Comparison of ENCODE assay signal across 20 mouse cellular contexts in genomic region chr4:35221903-35222302, GRCm38 (mm10). TPM values are rescaled to one million over a fixed set of nuclear protein-coding genes. Genes with fewer than 3 reads are reported as not detected.
DNase-seq lines count a peak whose midpoint lies in the region; ATAC-seq and TF ChIP-seq lines count a peak whose summit lies in the region.
"Had no signal": no experiment of that assay in that cellular context is flagged by ENCODE, and none has a peak within 500 bp of the region (broad histone marks: within the 10 kb centered on the region; RNA-seq: fewer than 3 reads in every experiment).

No protein-coding gene starts in this region.

- TF ChIP-seq RAD21 in MEL (IDR thresholded peaks at IDR 0.05; ENCODE audit: low read depth, low read length), result no peak

- no peak for TF ChIP-seq CTCF in kidney, postnatal 0 days (IDR thresholded peaks at IDR 0.05; ENCODE audit: low read depth)
- TF ChIP-seq CTCF in MEL (IDR thresholded peaks at IDR 0.05 in 2 of 3, conservative IDR thresholded peaks at IDR 0.05 in 1 of 3; ENCODE audit: control insufficient read depth in 1 of 3, insufficient read depth in 1 of 3, low read depth in 2 of 3, low read length in 3 of 3, poor library complexity in 1 of 3, severe bottlenecking in 1 of 3), result peak in 2 of 3 experiments; percentile 4 to 9; a peak in 2 of 6 replicates
- TF ChIP-seq CTCF in stomach, postnatal 0 days (IDR thresholded peaks at IDR 0.05; ENCODE audit: low read depth), result no peak

- H3K27me3 ChIP-seq in kidney, postnatal 0 days (ENCODE audit: insufficient read depth, low read length), result no peaks in the 10 kb centered on the region
- no peaks in the 10 kb centered on the region for H3K27me3 ChIP-seq in kidney, embryonic 16.5 days (ENCODE audit: insufficient read depth, low read length)
- H3K27me3 ChIP-seq in MEL (ENCODE audit: control insufficient read depth in 1 of 2, insufficient read depth in 2 of 2, low read length in 2 of 2), result no peaks in the 10 kb centered on the region
- no peaks in the 10 kb centered on the region for H3K27me3 ChIP-seq in stomach, postnatal 0 days (ENCODE audit: control insufficient read depth, insufficient read depth, low read length)
- no peaks in the 10 kb centered on the region for H3K27me3 ChIP-seq in forebrain, embryonic 14.5 days (replicated peaks; ENCODE audit: control insufficient read depth, insufficient read depth, low read length)
- H3K27me3 ChIP-seq: embryonic facial prominence, embryonic 12.5 days; kidney, embryonic 15.5 days; liver, embryonic 13.5 days had no signal

- WGBS in kidney, postnatal 0 days, result 51% methylated on average over 4 of the region's 4 CpGs
- WGBS in kidney, embryonic 16.5 days, result 58% methylated on average over 4 of the region's 4 CpGs
- WGBS in stomach, postnatal 0 days, result 66% methylated on average over 4 of the region's 4 CpGs
- 46% methylated on average over 4 of the region's 4 CpGs for WGBS in forebrain, embryonic 14.5 days

- H3K9me3 ChIP-seq in kidney, postnatal 0 days (replicated peaks; ENCODE audit: low read length), result no peaks in the 10 kb centered on the region
- no peaks in the 10 kb centered on the region for H3K9me3 ChIP-seq in kidney, embryonic 16.5 days (ENCODE audit: low read length)
- no peaks in the 10 kb centered on the region for H3K9me3 ChIP-seq in MEL (replicated peaks; ENCODE audit: insufficient read depth, low read length)
- H3K9me3 ChIP-seq in stomach, postnatal 0 days (ENCODE audit: control insufficient read depth, low read length), result no peaks in the 10 kb centered on the region
- no peaks in the 10 kb centered on the region for H3K9me3 ChIP-seq in forebrain, embryonic 14.5 days (replicated peaks; ENCODE audit: control insufficient read depth, low read length)
- H3K9me3 ChIP-seq: embryonic facial prominence, embryonic 12.5 days; kidney, embryonic 15.5 days; liver, embryonic 13.5 days had no signal

- H3K4me2 ChIP-seq in kidney, postnatal 0 days (ENCODE audit: low read length), result no peak overlapping the region
- H3K4me2 ChIP-seq in kidney, embryonic 16.5 days (replicated peaks; ENCODE audit: low read depth, low read length), result no peak overlapping the region
- no peak overlapping the region for H3K4me2 ChIP-seq in stomach, postnatal 0 days (replicated peaks; ENCODE audit: low read depth)
- no peak overlapping the region for H3K4me2 ChIP-seq in forebrain, embryonic 14.5 days (ENCODE audit: low read length)
- H3K4me2 ChIP-seq: embryonic facial prominence, embryonic 12.5 days; kidney, embryonic 15.5 days; liver, embryonic 13.5 days had no signal

- no peak overlapping the region for H3K27ac ChIP-seq in kidney, postnatal 0 days
- H3K27ac ChIP-seq in kidney, embryonic 16.5 days (ENCODE audit: low read length), result no peak overlapping the region
- peak overlapping the region; percentile 7; the same call in 1 of the 2 replicates for H3K27ac ChIP-seq in MEL (ENCODE audit: control insufficient read depth, low read depth, low read length)
- no peak overlapping the region for H3K27ac ChIP-seq in stomach, postnatal 0 days (replicated peaks)
- H3K27ac ChIP-seq in forebrain, embryonic 14.5 days (ENCODE audit: low read depth, low read length), result no peak overlapping the region
- H3K27ac ChIP-seq: embryonic facial prominence, embryonic 12.5 days; hindbrain, postnatal 0 days; kidney, embryonic 15.5 days; liver, embryonic 13.5 days had no signal

- H3K4me3 ChIP-seq in kidney, postnatal 0 days (replicated peaks; ENCODE audit: low read depth, low read length), result no peak overlapping the region
- no peak overlapping the region for H3K4me3 ChIP-seq in kidney, embryonic 16.5 days (ENCODE audit: low read length)
- H3K4me3 ChIP-seq in MEL (ENCODE audit: control insufficient read depth in 1 of 2, insufficient read depth in 1 of 2, low read depth in 2 of 2, low read length in 2 of 2), result 0 out of 4 replicates have a peak overlapping the region, but pooled peaks of 1 of the 2 experiments have one; percentile 11
- H3K4me3 ChIP-seq in stomach, postnatal 0 days (ENCODE audit: low read depth, low read length), result no peak overlapping the region
- H3K4me3 ChIP-seq in forebrain, embryonic 14.5 days (ENCODE audit: low read depth, low read length), result no peak overlapping the region
- H3K4me3 ChIP-seq: embryonic facial prominence, embryonic 12.5 days; kidney, embryonic 15.5 days; liver, embryonic 13.5 days; myocyte had no signal

- ATAC-seq in kidney, postnatal 0 days (replicated peaks; ENCODE audit: low FRiP score, low read depth), result no peak
- no peak for ATAC-seq in kidney, embryonic 16.5 days (ENCODE audit: low FRiP score, low TSS enrichment)
- ATAC-seq in stomach, postnatal 0 days (ENCODE audit: low FRiP score, low TSS enrichment), result no peak
- no peak for ATAC-seq in forebrain, embryonic 14.5 days
- ATAC-seq: activated CD4-positive, CD25-positive, alpha-beta regulatory T cell, adult 4 months; hindbrain, postnatal 0 days had no signal

- peak; percentile 29 for DNase-seq in kidney, postnatal 0 days (ENCODE audit: low spot score)
- peak; percentile 5 for DNase-seq in 3T3-L1 (ENCODE audit: low read depth, low spot score)
- DNase-seq in MEL (ENCODE audit: low read depth, low spot score), result peak; percentile 61
- peak; percentile 4 for DNase-seq in lung, postnatal 14 days
- no peak for DNase-seq in stomach, postnatal 0 days (ENCODE audit: low spot score)
- no peak for DNase-seq in forebrain, embryonic 14.5 days (ENCODE audit: low spot score)
- no peak for DNase-seq in Muller cell, postnatal 12 days (ENCODE audit: inconsistent ontology term)
- DNase-seq: adrenal gland, postnatal 36 days; cerebellum, postnatal 36 days; gastrocnemius, postnatal 25 days; left cerebral cortex, postnatal 4 days; liver, embryonic 13.5 days; spleen, adult 18-20 months; thymus, postnatal 14 days had no signal

- 0 out of 2 replicates have a peak, but pooled peaks cover 5% of the 10 kb centered on the region for H3K36me3 ChIP-seq in kidney, postnatal 0 days (ENCODE audit: insufficient read depth, low read length)
- 0 out of 2 replicates have a peak, but pooled peaks cover 5% of the 10 kb centered on the region for H3K36me3 ChIP-seq in kidney, embryonic 16.5 days (ENCODE audit: insufficient read depth, low read length)
- peaks cover 0 to 56% of the 10 kb centered on the region in 2 experiments; a peak in 3 of 4 replicates for H3K36me3 ChIP-seq in MEL (ENCODE audit: control insufficient read depth in 1 of 2, insufficient read depth in 2 of 2, low read length in 2 of 2)
- H3K36me3 ChIP-seq in stomach, postnatal 0 days (ENCODE audit: control insufficient read depth, insufficient read depth, low read length), result no peaks in the 10 kb centered on the region
- peaks cover 10% of the 10 kb centered on the region; the same call in 1 of the 2 replicates for H3K36me3 ChIP-seq in forebrain, embryonic 14.5 days (ENCODE audit: control insufficient read depth, insufficient read depth, low read length)
- H3K36me3 ChIP-seq: embryonic facial prominence, embryonic 12.5 days had no signal

- TF ChIP-seq POLR2A in MEL (IDR thresholded peaks at IDR 0.05; ENCODE audit: control insufficient read depth in 1 of 2, insufficient read depth in 1 of 2, low read depth in 1 of 2, low read length in 2 of 2, poor library complexity in 1 of 2), result no peak

- H3K79me2 ChIP-seq in MEL (ENCODE audit: control insufficient read depth, insufficient read depth, low read length, poor library complexity), result peaks cover 10% of the 10 kb centered on the region

- no peaks in the 10 kb centered on the region for H3K4me1 ChIP-seq in kidney, postnatal 0 days (replicated peaks; ENCODE audit: insufficient read depth, low read length)
- H3K4me1 ChIP-seq in kidney, embryonic 16.5 days (ENCODE audit: insufficient read depth, low read length), result no peaks in the 10 kb centered on the region
- H3K4me1 ChIP-seq in MEL (ENCODE audit: control insufficient read depth in 1 of 2, insufficient read depth in 2 of 2, low read length in 2 of 2), result peaks cover 19 to 45% of the 10 kb centered on the region in 2 experiments
- no peaks in the 10 kb centered on the region for H3K4me1 ChIP-seq in stomach, postnatal 0 days (replicated peaks; ENCODE audit: control insufficient read depth, insufficient read depth)
- H3K4me1 ChIP-seq in forebrain, embryonic 14.5 days (ENCODE audit: control insufficient read depth, insufficient read depth, low read length), result peaks cover 5% of the 10 kb centered on the region
- H3K4me1 ChIP-seq: kidney, embryonic 15.5 days had no signal

- no peak; a peak in 1 of 4 replicates for TF ChIP-seq EP300 in MEL (IDR thresholded peaks at IDR 0.05; ENCODE audit: low read depth in 1 of 2, low read length in 2 of 2)
- TF ChIP-seq EP300 in stomach, postnatal 0 days (optimal IDR thresholded peaks at IDR 0.05), result no peak

- no peak overlapping the region for H3K9ac ChIP-seq in kidney, postnatal 0 days (ENCODE audit: low read depth, low read length)
- H3K9ac ChIP-seq in kidney, embryonic 16.5 days (replicated peaks; ENCODE audit: low read length), result no peak overlapping the region
- no peak overlapping the region for H3K9ac ChIP-seq in MEL (ENCODE audit: control insufficient read depth, low read depth, low read length, poor library complexity, severe bottlenecking)
- H3K9ac ChIP-seq in stomach, postnatal 0 days (ENCODE audit: low read length), result no peak overlapping the region
- H3K9ac ChIP-seq in forebrain, embryonic 14.5 days (ENCODE audit: low read length), result no peak overlapping the region
- H3K9ac ChIP-seq: embryonic facial prominence, embryonic 12.5 days; kidney, embryonic 15.5 days; liver, embryonic 13.5 days had no signal

TF ChIP-seq in MEL, 35 proteins besides CTCF, POLR2A, EP300 and RAD21 (continues in another document):
- TF ChIP-seq TAL1 (IDR thresholded peaks at IDR 0.05; ENCODE audit: low read length) (no peak), ZNF384 (IDR thresholded peaks at IDR 0.05; ENCODE audit: low read depth, low read length) (peak; percentile 92), ETS1 (IDR thresholded peaks at IDR 0.05; ENCODE audit: low read depth, low read length) (0 out of 2 replicates have a peak, but pooled peaks have one; percentile 19), JUND (IDR thresholded peaks at IDR 0.05; ENCODE audit: low read depth, low read length) (no peak), TBP (IDR thresholded peaks at IDR 0.05; ENCODE audit: low read depth, low read length) (0 out of 2 replicates have a peak, but pooled peaks have one; percentile 19), MXI1 (IDR thresholded peaks at IDR 0.05; ENCODE audit: low read depth, low read length) (0 out of 2 replicates have a peak, but pooled peaks have one; percentile 43), MAX (IDR thresholded peaks at IDR 0.05; ENCODE audit: low read length) (0 out of 2 replicates have a peak, but pooled peaks have one; percentile 30)

RNA-seq across cellular contexts. Expression of gene C9orf72, which starts 4.1 kb away (rescaled TPM):
- polyA plus RNA-seq in kidney, postnatal 0 days (2015; fragmentation: Nextera tagmentation; extraction: Ambion mirVana), result 9.5 and 10.1 TPM in 2 replicates
- 11.1 and 12.5 TPM in 2 replicates for polyA plus RNA-seq in kidney, embryonic 16.5 days (2015; fragmentation: Nextera tagmentation; extraction: Ambion mirVana)
- 4.2 and 5.7 TPM in 2 replicates for total RNA-seq in MEL (2012; rRNA removed)
- polyA plus RNA-seq in MEL (2012; ENCODE audit: insufficient read depth in 1 of 2, insufficient read length in 2 of 2, low read depth in 1 of 2, low replicate concordance in 2 of 2, missing spikeins in 1 of 2), result 1 to 10 TPM in 1 of 2 experiments, not detected in 1; 4.1 TPM
- polyA plus RNA-seq in stomach, postnatal 0 days (2015; fragmentation: Nextera tagmentation; extraction: Ambion mirVana), result 7.2 and 7.6 TPM in 2 replicates
- polyA plus RNA-seq in forebrain, embryonic 14.5 days (2014; fragmentation: Nextera tagmentation; extraction: Ambion mirVana), result 51.4 and 57.8 TPM in 2 replicates

Comparison
In these comparisons a context has a peak if more than half of its experiments do, and no peak if none do; other contexts are left out.
1. DNase-seq: peak in kidney, postnatal 0 days (single experiment), 3T3-L1 (single experiment), MEL (single experiment) and lung, postnatal 14 days (single experiment); none in stomach, postnatal 0 days (single experiment), forebrain, embryonic 14.5 days (single experiment) and Muller cell, postnatal 12 days (single experiment).
2. CTCF ChIP-seq: peak in MEL (2 of 3); none in kidney, postnatal 0 days (single experiment) and stomach, postnatal 0 days (single experiment).